ENCODE assay signal across 23 mouse cellular contexts in the genomic region with DNA sequence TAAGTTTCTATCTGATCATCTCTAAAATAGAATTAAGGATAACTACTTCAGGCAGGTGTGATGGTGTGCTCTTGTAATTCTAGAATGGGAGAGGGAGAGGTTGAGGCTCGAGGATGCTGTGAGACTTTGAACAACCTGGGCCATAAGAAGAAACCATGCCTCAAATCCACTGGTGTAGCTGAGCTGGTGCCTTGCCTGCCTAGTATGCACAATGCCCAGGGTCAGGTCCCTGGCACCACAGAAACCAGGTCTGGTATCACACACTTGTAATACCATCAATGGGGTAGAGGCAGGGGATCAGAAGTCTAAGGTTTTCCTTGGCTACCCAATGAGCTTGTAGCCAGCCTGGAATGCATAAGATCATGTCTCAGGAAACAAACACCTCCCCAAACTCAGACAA. TPM values are rescaled to one million over a fixed set of nuclear protein-coding genes. Genes with fewer than 3 reads are reported as not detected.
"Had no signal": no experiment of that assay in that cellular context is flagged by ENCODE, and none has a peak within 500 bp of the region (broad histone marks: within the 10 kb centered on the region; RNA-seq: fewer than 3 reads in every experiment).

No protein-coding gene starts in this region.

- H3K4me2 ChIP-seq: kidney, embryonic 15.5 days; liver, embryonic 11.5 days; lung, embryonic 14.5 days; midbrain, embryonic 12.5 days; midbrain, embryonic 15.5 days; neural tube, embryonic 12.5 days had no signal

- H3K36me3 ChIP-seq: kidney, embryonic 15.5 days; midbrain, embryonic 12.5 days; midbrain, embryonic 15.5 days; neural tube, embryonic 12.5 days had no signal

- H3K27ac ChIP-seq: liver, embryonic 14.5 days; macrophage; midbrain, embryonic 12.5 days; midbrain, embryonic 15.5 days; neural tube, embryonic 12.5 days had no signal

- H3K9ac ChIP-seq: kidney, embryonic 15.5 days; liver, embryonic 14.5 days; liver, postnatal 0 days; lung, embryonic 14.5 days; midbrain, embryonic 12.5 days; midbrain, embryonic 15.5 days; neural tube, embryonic 12.5 days had no signal

- H3K9me3 ChIP-seq: kidney, embryonic 15.5 days; midbrain, embryonic 12.5 days; midbrain, embryonic 15.5 days; neural tube, embryonic 12.5 days had no signal

- H3K4me3 ChIP-seq: kidney, embryonic 15.5 days; midbrain, embryonic 12.5 days; midbrain, embryonic 15.5 days; neural tube, embryonic 12.5 days had no signal

- DNase-seq: kidney, adult 18-20 months; kidney, postnatal 36 days; left cerebral cortex, postnatal 4 days; liver, postnatal 0 days; lung, embryonic 14.5 days; right cerebral cortex, postnatal 25 days; thymus, adult 18-20 months; thymus, postnatal 14 days; thymus, postnatal 4 days had no signal

- ATAC-seq: inflammation-experienced regulatory T-cells, adult 6 months; intestine, embryonic 16.5 days; liver, postnatal 0 days; lung, postnatal 0 days; midbrain, embryonic 15.5 days had no signal

RNA-seq across cellular contexts. Expression of a gene that starts 3.8 kb away (rescaled TPM):
- polyA plus RNA-seq: midbrain, embryonic 12.5 days; neural tube, embryonic 12.5 days had no signal

RNA-seq across cellular contexts. Expression of a gene that starts 6.9 kb away (rescaled TPM):
- polyA plus RNA-seq: intestine, embryonic 16.5 days; kidney, embryonic 15.5 days; limb, embryonic 14.5 days; liver, embryonic 11.5 days; liver, embryonic 14.5 days; lung, embryonic 14.5 days; lung, postnatal 0 days; macrophage; midbrain, embryonic 12.5 days; midbrain, embryonic 15.5 days; neural tube, embryonic 12.5 days; small intestine, adult 2 months; spleen, adult 2 months; testis, adult 2 months had no signal

RNA-seq across cellular contexts. Expression of a gene that starts 9.7 kb away (rescaled TPM):
- polyA plus RNA-seq: inflammation-experienced regulatory T-cells, adult 6 months had no signal
